Mouse (Mus musculus) intestine, postnatal 0 days (tissue): ENCODE measurements around the gene Zbtb17. TPM values are rescaled to one million over a fixed set of nuclear protein-coding genes. Genes with fewer than 3 reads are reported as not detected.

Source experiments
- ATAC-seq: fragments of 200-750 bp; cut with Nextera tagmentation; 2 replicates; pipeline ENCODE4 v1.8.0; 2017; ENCODE audit warnings: mild to moderate bottlenecking, moderate TSS enrichment, moderate library complexity
- H3K27ac ChIP-seq: fragments of 300-500 bp; sonication (generic); 2 replicates; pipeline ENCODE4 v1.5.1; 2014; ENCODE audit warnings: mild to moderate bottlenecking, low read depth, low read length, moderate library complexity
- H3K27me3 ChIP-seq: fragments of 300-500 bp; sonication (generic); replicated peaks from 2 replicates; pipeline ENCODE4 v1.6.1; 2014; ENCODE audit warnings: low read length, mixed read lengths; ENCODE audit not compliant: control insufficient read depth, insufficient read depth
- H3K36me3 ChIP-seq: fragments of 300-500 bp; sonication (generic); 2 replicates; pipeline ENCODE4 v1.6.1; 2014; ENCODE audit warnings: mild to moderate bottlenecking, moderate library complexity; ENCODE audit not compliant: control insufficient read depth, insufficient read depth
- H3K4me1 ChIP-seq: fragments of 300-500 bp; sonication (generic); replicated peaks from 2 replicates; pipeline ENCODE4 v1.6.1; 2014; ENCODE audit warnings: antibody characterized with exemption, low read length, mixed read lengths; ENCODE audit not compliant: control insufficient read depth, insufficient read depth
- H3K4me2 ChIP-seq: fragments of 300-500 bp; sonication (generic); replicated peaks from 2 replicates; pipeline ENCODE4 v1.6.1; 2014; ENCODE audit warnings: low read depth, mild to moderate bottlenecking, moderate library complexity
- H3K4me3 ChIP-seq: fragments of 300-500 bp; sonication (generic); 2 replicates; pipeline ENCODE4 v1.5.1; 2014; ENCODE audit warnings: low read depth, low read length
- H3K9ac ChIP-seq: fragments of 300-500 bp; sonication (generic); 2 replicates; pipeline ENCODE4 v1.6.1; 2014; ENCODE audit warnings: mild to moderate bottlenecking, low read depth, low read length
- H3K9me3 ChIP-seq: fragments of 300-500 bp; sonication (generic); 2 replicates; pipeline ENCODE4 v1.6.1; 2016; ENCODE audit warnings: mixed run types; ENCODE audit not compliant: control insufficient read depth
- CTCF ChIP-seq: sonication (generic); IDR thresholded peaks from 2 replicates; pipeline ENCODE4 v1.5.1; 2016; ENCODE audit warnings: low read depth, mild to moderate bottlenecking, control low read depth, antibody characterized with exemption, moderate library complexity
- WGBS: fragments of 180-500 bp; shearing (Covaris S2); extraction: QIAGEN DNeasy Blood & Tissue Kit; methylation state at CpG from one replicate; pipeline ENCODE4 v1.1.7; 2014; 5-methylcytosine and 5-hydroxymethylcytosine counted together
- polyA plus RNA-seq: library from polyadenylated mRNA; unstranded; fragments of >200 nt; fragmentation: Nextera tagmentation; extraction: Ambion mirVana; gene quantifications from 2 replicates; pipeline ENCODE4 v1.2.1, GENCODE M21; 2015

The Zbtb17 gene
- polyA plus RNA-seq, 1 experiment from 2014 or later, result 9.7 TPM

- Histone ChIP-seq H3K27ac (no peak overlapping the region), H3K4me2 (no peak overlapping the region), H3K4me1 (no peaks in the 10 kb centered on the region), H3K36me3 (peaks cover 24% of the 10 kb centered on the region), H3K9me3 (no peaks in the 10 kb centered on the region), H3K4me3 (no peak overlapping the region), H3K9ac (no peak overlapping the region), H3K27me3 (no peaks in the 10 kb centered on the region)
- no peak for TF ChIP-seq CTCF
- no peak for ATAC-seq
- WGBS, result 88% methylated on average over 4 of the region's 4 CpGs
Observed at GRCm38 (mm10) chr4:141455526-141455925, 11.1 kb downstream of the Zbtb17 start.

- Histone ChIP-seq H3K9ac (no peak overlapping the region), H3K36me3 (peaks cover 24% of the 10 kb centered on the region), H3K4me1 (no peaks in the 10 kb centered on the region), H3K4me2 (no peak overlapping the region), H3K9me3 (no peaks in the 10 kb centered on the region), H3K4me3 (no peak overlapping the region), H3K27ac (no peak overlapping the region), H3K27me3 (no peaks in the 10 kb centered on the region)
- no peak for TF ChIP-seq CTCF
- peak; percentile 59; the same call in 1 of the 2 replicates for ATAC-seq
- WGBS, result 67% methylated on average over 14 of the region's 14 CpGs
Observed at GRCm38 (mm10) chr4:141456193-141456938, 11.9 kb downstream of the Zbtb17 start.

GRCm38 (mm10) chr4:141458236-141458635, 13.8 kb downstream of the Zbtb17 start:
- Histone ChIP-seq H3K9me3 (no peaks in the 10 kb centered on the region), H3K27me3 (no peaks in the 10 kb centered on the region), H3K36me3 (peaks cover 31% of the 10 kb centered on the region), H3K9ac (no peak overlapping the region), H3K4me2 (no peak overlapping the region), H3K4me1 (no peaks in the 10 kb centered on the region), H3K4me3 (no peak overlapping the region), H3K27ac (no peak overlapping the region; the same call in 1 of the 2 replicates)
- no peak for ATAC-seq
- WGBS, result 23% methylated on average over 7 of the region's 7 CpGs
- no peak for TF ChIP-seq CTCF

GRCm38 (mm10) chr4:141458888-141459287, 14.4 kb downstream of the Zbtb17 start:
- WGBS, result 69% methylated on average over 3 of the region's 3 CpGs
- no peak overlapping the region for H3K9ac ChIP-seq
- no peak overlapping the region for H3K27ac ChIP-seq
- H3K9me3 ChIP-seq, result no peaks in the 10 kb centered on the region
- H3K4me3 ChIP-seq, result no peak overlapping the region
- no peak for ATAC-seq
- H3K27me3 ChIP-seq, result no peaks in the 10 kb centered on the region
- H3K36me3 ChIP-seq, result peaks cover 34% of the 10 kb centered on the region
- H3K4me1 ChIP-seq, result no peaks in the 10 kb centered on the region
- TF ChIP-seq CTCF, result no peak
- H3K4me2 ChIP-seq, result no peak overlapping the region

- peaks cover 43% of the 10 kb centered on the region for H3K36me3 ChIP-seq
- H3K9ac ChIP-seq, result no peak overlapping the region
- no peak for TF ChIP-seq CTCF
- H3K4me3 ChIP-seq, result no peak overlapping the region
- no peak overlapping the region for H3K4me2 ChIP-seq
- H3K4me1 ChIP-seq, result no peaks in the 10 kb centered on the region
- H3K27me3 ChIP-seq, result no peaks in the 10 kb centered on the region
- WGBS, result 93% methylated on average over 9 of the region's 9 CpGs
- no peaks in the 10 kb centered on the region for H3K9me3 ChIP-seq
- no peak for ATAC-seq
- H3K27ac ChIP-seq, result no peak overlapping the region
Observed at GRCm38 (mm10) chr4:141459766-141460165, 15.3 kb downstream of the Zbtb17 start.

- Histone ChIP-seq H3K27ac (no peak overlapping the region), H3K9me3 (no peaks in the 10 kb centered on the region), H3K4me1 (no peaks in the 10 kb centered on the region), H3K36me3 (peaks cover 50% of the 10 kb centered on the region), H3K27me3 (no peaks in the 10 kb centered on the region), H3K9ac (no peak overlapping the region), H3K4me2 (no peak overlapping the region), H3K4me3 (no peak overlapping the region)
- WGBS, result 90% methylated on average over 4 of the region's 4 CpGs
- no peak for ATAC-seq
- TF ChIP-seq CTCF, result no peak
Observed at GRCm38 (mm10) chr4:141460481-141460880, 16.0 kb downstream of the Zbtb17 start.
